Mouse (Mus musculus): ENCODE measurements around the gene Ergic3.

DNA sequence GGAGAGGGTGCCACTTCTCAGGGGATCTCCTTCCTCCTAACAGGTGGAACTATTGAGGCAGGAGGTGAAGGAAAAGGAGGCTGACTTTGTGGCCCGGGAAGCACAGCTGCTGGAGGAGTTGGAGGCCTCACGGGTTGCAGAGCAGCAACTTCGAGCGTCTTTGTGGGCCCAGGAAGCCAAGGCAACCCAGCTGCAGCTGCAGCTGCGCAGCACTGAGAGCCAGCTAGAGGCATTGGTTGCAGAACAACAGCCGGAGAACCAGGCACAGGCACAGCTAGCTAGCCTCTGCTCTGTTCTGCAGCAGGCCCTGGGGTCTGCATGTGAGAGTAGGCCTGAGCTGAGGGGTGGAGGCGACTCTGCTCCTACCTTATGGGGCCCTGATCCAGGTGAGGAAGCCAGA is 22.1 kb upstream of the Ergic3 start:
- TF ChIP-seq MAX (IDR thresholded peaks at IDR 0.05; ENCODE audit: low read depth) = no peak
- TF ChIP-seq REST (IDR thresholded peaks at IDR 0.05; ENCODE audit: insufficient read depth, insufficient read length) = no peak

Data from myocyte (in vitro differentiated cells).